Mouse (Mus musculus) testis, adult 2 months (tissue): Measurements from ENCODE around the gene Bmper.

ENCODE experiments used
- CTCF ChIP-seq: fragments of 200-500 bp; IDR thresholded peaks from 2 replicates; pipeline ENCODE4 v1.5.1; 2012; ENCODE audit warnings: low read depth, mild to moderate bottlenecking, inconsistent platforms, low read length, moderate library complexity; ENCODE audit not compliant: control insufficient read depth, insufficient read depth, insufficient replicate concordance
- POLR2A ChIP-seq: fragments of 200-500 bp; IDR thresholded peaks from 2 replicates; pipeline ENCODE4 v1.6.1; 2012; ENCODE audit warnings: low read depth, mild to moderate bottlenecking, inconsistent platforms, low read length, moderate library complexity; ENCODE audit not compliant: control insufficient read depth

GRCm38 (mm10) chr9:23345093-23345844 lies 122.4 kb downstream of the Bmper start:
- TF ChIP-seq POLR2A: no peak
- TF ChIP-seq CTCF: no peak
